Mouse (Mus musculus): ENCODE data around the gene Olig1.
"Not testable (repeated sequence)": the region's sequence is repeated elsewhere in the genome, so short reads cannot be mapped to it uniquely, and the experiment has no call there.

Gene Olig1

GRCm38 (mm10) chr16:91246292-91246691, 23.3 kb upstream of the Olig1 start:
- no peak for DNase-seq (ENCODE audit: low spot score)

GRCm38 (mm10) chr16:91255419-91256164, 14.0 kb upstream of the Olig1 start:
- DNase-seq (ENCODE audit: low spot score) = not testable (repeated sequence)

DNA sequence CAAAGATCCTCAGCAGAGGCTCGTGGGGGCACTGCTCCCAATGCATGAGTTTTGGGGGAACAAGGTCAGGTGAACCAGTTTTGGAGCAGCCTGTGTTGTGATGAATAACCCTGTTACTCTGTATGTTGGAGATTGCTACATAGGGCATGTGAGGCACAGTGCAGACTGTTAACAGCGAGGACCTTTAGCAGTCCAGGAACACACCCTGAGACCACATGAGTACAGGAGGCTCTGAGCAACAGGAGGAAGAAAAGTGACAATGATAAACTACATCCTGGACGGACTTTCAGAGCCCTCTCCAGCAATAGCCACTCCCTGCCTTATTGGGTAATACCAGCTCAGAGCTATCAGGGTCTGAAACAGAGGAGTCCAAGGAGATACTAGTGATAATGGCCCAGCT, 10.6 kb upstream of the Olig1 start:
- no peak for DNase-seq (ENCODE audit: low spot score)

DNA sequence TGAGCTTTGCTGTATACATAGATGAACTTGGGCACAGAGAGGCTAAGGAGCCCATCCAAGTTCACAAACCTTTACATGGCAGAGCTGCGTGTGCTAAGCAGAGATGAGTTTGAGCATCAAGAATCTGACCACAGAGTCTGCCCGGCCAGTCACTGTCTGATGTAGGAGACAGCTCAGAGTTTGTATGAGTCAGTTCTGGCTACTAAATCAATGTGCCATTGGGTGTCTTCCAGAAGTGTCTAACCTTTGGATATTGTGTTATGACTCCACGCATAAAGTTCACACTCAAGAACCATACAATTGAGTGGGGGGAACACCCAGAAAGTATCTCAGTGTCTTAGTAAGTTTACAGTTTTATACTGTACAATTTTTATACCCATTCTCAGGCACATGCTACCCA, 8.7 kb upstream of the Olig1 start:
- DNase-seq (ENCODE audit: low spot score) = no peak

DNA sequence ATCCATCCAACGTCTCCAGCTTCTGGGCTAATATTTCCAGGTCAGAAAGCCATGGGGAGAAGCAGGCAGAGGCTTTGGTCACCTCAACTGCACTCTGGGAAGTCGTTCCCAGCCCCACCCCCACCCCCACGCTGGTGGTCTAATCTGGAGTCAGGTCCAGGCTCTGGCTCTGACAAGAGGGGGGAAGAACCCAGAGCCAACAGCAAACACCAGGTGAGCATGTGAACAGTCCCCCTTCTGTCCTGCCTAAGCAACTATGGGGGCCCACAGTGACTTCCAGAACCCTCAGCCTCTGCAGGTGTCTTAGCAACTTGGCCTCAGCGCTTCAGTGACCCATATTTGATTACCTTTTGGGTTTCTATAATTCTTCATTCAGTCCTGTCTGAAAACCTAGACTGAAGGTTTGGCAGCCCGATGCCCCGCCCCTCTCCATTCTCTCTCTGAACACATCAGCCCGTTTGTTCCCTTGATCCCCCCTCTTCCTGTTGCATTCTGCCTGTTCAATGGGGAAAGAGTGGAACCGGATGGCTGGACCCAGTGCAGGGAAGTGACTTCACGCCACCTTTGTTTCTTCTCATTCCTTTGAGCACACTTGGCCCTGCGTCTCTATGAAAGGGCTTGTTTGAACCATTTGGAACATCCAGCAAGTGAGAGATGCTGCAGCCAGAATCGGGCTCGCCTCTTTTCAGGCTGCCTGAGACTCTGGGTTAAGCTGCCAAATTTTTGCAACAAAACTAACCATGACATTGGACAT, 6.9 kb upstream of the Olig1 start:
- no peak for DNase-seq (ENCODE audit: low spot score)

- no peak for DNase-seq (ENCODE audit: low spot score)
These were observed 3.6 kb upstream of the Olig1 start for GRCm38 (mm10) chr16:91265972-91266371.

- no peak for DNase-seq (ENCODE audit: low spot score)
These were observed 684 bp upstream of the Olig1 start for GRCm38 (mm10) chr16:91268724-91269452.

- DNase-seq (ENCODE audit: low spot score) = no peak
These were observed 820 bp downstream of the Olig1 start for GRCm38 (mm10) chr16:91270212-91270971.

DNA sequence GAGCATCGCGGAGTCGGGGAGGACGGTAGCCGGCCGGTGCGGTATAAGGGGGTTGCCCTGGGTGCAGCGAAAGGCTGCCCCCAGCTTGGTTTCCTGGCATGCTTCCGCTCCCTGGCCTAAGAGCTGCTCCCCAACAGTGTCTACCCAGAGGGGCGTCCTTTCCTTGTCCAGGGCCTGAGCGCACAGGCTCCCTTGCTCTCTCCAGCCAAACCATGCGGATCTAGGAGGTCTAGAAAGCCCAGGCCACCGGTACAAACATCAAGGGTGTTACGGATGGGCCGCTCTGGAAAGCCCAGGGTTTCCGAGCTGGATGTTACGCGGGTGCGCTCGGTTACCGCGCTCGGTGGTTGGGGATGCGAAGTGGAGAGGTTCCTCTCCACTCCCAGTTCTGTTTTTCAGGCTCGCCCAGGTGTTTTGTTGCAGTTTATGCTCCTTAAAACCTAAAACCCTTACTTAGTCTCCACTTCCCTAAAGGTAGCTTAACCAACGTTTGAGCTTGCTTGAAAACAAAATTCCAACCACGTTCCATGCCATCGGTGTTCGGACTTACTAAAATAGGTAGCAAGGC, 1.5 kb downstream of the Olig1 start:
- DNase-seq (ENCODE audit: low spot score) = no peak

DNA sequence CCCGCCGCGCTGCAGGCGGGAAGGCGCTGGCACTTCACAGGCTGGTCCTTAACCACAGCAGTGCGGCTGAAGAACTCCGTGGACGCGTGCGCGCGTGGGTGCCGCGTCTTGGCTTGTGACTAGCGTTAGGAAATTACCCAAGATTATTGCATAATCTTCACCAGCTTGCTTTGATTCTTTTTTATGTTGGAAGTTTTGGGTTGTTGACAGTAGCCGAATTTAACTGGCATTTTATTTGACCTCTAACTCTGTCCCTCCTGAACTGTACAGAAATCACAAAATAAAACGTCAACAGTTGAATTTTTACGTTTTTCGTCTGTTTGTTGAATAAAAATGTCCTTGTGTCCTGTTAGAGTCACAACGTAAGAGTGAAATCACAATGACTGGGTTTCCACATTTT, 2.1 kb downstream of the Olig1 start:
- DNase-seq (ENCODE audit: low spot score) = no peak

GRCm38 (mm10) chr16:91280516-91280915, 10.9 kb downstream of the Olig1 start:
- no peak for DNase-seq (ENCODE audit: low spot score)

DNA sequence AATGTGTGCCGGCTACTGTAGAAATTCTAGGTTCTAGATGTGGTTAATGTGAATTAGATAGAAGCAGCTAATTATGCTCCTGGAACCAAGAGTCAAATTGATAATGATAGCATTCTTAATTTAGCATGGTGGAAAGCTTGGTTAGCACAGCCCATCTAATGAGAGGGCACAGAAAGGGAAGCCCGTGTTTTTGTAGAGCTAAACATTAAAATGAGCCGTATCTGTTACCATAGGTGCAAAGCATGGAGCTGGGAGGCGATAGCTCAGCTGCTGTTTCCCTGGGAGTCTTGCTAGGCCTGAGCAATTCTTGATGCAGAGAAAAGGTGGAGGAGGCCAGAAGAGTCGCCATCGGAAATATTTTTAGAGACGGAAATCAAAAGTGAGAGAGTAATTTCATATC, 22.5 kb downstream of the Olig1 start:
- DNase-seq (ENCODE audit: low spot score) = no peak

DNA sequence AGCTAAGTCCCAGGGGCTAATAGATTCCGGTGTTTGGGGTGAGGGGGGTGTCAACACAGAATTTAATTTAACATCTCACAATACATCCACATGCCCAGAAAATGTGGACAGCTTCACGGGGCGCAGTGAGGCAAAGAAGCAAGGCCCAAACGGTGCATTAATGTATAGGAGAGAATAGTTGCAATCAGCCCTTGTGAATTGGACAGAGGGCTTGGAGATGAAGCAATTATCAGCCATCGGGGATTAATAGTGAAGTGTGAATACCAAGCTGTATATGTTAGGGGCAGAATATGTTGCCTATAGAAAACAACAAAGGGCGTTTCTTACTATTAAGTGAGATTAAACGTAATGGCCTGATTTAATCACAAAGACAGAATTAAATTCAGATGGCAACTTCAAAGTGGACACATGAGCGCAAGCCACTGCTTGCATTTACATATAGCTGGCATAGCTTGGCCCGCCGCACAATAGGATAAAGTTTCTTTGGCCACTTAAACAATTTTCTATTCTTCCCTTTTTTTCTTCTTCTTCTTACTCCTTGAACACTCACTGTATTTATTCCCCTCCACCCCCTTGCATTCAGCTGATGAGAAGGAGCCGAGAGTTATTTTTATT, 23.3 kb downstream of the Olig1 start:
- no peak for DNase-seq (ENCODE audit: low spot score)

DNA sequence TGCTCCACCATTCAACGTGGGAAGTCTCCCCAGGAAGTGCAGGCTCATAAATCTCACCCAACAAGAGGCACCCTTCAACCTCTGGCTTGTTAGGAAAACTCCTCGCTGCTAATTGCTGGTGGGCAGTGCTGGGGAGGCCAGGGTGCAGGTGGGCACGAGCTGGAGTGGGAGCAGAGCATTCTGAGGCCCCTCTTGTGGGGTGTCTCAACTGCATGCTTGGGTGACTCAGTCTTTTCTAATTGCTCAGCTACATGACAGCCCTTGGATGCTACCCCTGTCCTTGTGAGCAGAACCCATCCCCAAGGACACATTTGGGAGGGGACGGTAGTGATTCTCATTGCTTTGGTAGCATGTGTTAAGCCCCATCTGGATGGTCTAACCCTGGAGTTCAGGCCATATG, 28.2 kb downstream of the Olig1 start:
- no peak for DNase-seq (ENCODE audit: low spot score)

DNA sequence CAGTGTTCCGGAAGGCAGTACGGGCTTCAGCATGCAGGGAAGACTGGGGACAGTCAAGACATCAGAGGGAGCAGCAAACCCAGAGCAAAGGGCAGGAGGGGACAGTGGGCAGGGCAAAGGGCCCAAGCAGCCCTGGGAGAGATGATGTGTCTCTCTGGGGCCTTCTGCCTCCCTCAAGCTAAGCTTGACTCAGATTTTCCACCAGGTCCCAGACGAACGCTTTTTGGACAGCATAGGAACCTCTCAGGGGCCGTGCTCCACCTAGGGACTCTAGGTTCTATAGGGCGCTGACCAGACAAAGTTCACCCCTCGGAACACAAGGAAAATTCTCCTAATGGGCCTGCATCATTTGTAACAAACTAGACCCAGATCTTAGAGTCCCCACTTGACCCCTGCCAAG, 29.8 kb downstream of the Olig1 start:
- DNase-seq (ENCODE audit: low spot score) = no peak

DNA sequence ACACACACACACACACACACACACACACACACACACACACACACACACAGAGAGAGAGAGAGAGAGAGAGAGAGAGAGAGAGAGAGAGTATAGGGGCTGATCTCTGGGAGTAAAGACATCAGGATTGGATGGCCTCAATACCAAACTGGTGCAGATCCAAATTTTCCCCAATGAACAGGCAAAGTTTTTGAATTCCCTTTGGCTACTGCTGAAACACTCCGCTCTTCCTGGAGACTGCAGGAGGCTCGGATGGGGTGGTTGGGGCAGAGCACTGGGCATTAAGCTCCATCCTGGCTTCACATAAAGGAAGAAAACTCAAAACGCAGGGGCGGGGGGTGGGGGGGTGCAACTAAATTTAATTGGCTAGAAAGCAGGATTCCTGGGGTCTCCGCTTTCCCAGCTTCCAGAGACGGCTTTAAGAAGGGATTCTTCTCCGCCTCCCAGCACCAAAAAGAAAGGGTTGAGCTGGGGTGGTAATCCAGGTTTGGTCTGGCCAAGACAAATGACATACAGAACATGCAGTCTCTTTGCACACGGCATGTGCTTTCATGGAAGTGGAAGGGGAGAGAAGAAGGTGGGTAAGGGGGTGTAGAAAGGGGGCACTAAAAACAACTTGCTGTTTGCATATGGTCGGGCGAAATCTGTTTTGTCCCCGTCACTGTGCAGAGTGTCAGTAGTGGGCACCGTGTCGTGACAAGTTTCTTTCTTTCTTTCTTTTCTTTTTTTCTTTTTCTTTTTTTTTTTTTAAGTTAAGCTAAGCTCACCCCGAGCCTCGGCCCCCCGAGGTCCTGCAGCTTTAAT, 31.3 kb downstream of the Olig1 start:
- DNase-seq (ENCODE audit: low spot score) = no peak

DNA sequence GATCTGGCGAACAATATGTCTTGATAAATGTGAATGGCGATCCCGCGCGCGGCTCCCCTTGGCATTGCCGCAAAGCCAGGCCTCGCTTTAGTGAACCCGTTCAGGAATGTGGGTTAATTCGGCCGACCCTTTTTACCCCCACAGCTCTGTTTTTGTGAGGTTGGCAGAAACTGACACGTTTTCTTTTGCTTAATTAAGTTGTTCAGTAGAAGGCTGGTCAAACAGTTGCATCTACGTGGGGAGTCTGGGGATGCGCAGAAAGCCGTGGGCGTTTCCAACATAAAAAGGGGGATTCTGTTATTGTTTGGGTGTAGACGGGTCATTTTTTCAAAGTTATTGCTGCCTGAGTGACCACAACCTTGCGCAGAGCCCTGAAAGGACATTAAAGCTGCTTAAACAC, 31.9 kb downstream of the Olig1 start:
- DNase-seq (ENCODE audit: low spot score) = no peak

DNA sequence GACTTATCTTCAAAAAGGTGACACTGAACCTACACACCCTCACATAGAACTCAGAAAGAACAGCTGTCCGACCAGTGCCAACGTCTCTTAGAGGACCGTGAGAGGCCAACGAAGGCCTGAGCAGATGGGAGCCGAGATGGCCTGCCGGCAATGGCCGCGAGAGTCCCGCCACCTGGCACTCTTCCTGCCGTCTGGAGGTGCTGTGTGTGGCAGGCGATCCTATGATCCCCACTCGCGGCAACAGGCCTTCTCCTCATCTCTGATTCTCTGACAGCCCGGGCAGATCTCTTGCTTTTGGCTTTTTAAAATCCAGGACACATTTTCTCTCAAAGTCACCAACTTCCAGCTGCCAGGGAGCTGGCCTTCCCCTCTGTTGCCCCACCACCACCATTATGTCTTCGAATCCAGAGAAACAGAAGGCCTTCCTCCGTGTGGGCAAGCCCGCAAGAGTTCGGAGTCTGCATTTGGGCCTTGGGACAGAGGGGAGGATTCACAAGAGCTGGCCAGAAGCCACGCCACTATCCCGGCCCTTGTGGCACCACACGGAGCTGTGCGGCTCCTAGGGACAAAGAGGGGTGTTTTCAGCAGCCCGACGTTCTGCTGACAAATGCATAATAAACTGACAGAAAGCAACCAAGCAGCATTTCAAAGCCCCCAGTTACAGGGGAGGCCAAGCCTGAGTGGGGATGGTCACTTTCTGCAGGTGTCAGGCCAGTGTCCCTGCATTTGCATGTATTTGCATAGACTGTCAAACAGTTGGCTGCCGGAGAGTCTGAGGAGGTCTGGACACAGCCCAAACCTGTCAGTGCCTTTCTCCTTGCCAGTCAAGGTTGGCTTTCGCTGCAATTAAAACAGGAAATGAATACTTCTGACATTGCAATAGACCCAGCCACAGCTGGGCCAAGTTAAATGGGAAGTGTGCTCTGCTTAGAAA, 34.5 kb downstream of the Olig1 start:
- DNase-seq (ENCODE audit: low spot score) = no peak

- no peak for DNase-seq (ENCODE audit: low spot score)
These were observed 36.0 kb downstream of the Olig1 start for GRCm38 (mm10) chr16:91305512-91306111.

Data from adipocyte (in vitro differentiated cells).